Mouse (Mus musculus) mesoderm, embryonic 11.5 days (tissue): ENCODE results near the gene Rbm42.

ENCODE experiments used
- DNase-seq: peaks from one replicate; pipeline ENCODE4 v3.0.0-alpha.2; 2012; ENCODE audit warnings: low read depth, low spot score

Rbm42 gene

DNA sequence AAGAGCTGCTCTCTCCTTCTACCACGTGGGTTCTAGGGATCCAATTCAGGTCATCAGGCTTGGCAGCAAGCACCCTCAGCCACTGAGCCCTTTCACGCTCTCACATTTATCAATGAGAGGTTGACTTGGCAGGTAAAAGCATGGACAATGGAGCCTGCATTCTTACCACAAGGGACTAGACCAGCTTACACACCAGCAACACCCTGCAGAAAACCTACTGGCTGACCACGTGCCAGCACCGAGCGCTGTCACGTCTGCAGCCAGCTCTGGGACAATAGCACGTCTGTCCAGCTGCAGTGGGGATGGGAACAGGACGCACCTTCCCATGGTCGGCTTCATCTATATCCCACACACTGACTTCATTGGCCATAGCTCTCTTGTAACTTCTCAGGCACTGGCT is 31.5 kb downstream of the Rbm42 start:
- DNase-seq: no peak

DNA sequence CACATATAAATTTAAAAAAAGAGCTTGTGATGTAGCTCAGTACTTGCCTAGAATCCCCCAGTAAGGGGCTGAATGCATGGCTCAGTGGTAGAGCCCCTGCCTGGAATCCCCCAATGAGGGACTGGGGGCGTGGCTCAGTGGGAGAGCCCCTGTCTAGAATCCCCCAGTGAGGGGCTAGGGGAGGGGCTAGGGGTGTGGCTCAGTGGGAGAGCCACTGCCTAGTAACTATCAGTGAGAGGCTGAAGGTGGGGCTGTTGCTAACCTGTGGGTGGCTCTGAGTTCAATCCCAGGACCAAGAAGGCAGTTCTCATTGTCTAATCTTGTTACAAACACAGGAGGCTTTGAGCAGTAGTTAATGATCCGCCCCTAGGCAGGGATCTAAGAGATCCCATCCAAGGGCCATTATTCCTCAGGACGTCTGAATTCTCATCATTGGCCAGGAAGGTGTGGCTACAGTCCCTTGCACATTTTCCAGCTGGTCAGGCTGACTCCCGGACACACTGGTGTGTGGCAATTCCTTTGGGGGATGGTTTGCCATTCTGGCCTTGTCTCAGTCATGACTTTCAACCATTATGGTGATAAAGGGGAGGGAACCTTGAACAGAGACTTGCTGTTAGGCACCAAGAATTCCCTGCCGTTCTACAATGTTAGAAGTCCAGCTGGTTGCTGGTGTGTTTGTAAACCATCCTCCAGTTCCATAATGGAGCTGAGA is 34.9 kb downstream of the Rbm42 start:
- DNase-seq: no peak

DNA sequence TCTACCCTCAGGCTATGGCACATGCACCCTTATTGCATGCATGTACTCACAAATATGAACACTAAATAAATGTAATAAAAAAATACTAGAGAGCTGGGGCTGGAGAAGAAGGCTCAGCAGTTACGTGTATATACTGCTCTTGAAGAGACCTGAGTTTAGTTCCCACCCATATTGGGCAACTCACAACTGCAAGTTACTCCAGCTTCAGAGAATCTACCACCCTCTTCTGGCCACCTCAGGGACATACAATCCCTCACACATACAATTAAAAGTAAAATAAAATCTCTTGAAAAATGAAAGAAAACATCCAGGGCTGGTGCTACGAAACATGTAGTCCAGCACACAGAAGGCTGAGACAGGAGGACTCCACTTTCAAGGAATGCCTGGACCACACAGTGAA is 35.7 kb downstream of the Rbm42 start:
- DNase-seq: no peak

DNA sequence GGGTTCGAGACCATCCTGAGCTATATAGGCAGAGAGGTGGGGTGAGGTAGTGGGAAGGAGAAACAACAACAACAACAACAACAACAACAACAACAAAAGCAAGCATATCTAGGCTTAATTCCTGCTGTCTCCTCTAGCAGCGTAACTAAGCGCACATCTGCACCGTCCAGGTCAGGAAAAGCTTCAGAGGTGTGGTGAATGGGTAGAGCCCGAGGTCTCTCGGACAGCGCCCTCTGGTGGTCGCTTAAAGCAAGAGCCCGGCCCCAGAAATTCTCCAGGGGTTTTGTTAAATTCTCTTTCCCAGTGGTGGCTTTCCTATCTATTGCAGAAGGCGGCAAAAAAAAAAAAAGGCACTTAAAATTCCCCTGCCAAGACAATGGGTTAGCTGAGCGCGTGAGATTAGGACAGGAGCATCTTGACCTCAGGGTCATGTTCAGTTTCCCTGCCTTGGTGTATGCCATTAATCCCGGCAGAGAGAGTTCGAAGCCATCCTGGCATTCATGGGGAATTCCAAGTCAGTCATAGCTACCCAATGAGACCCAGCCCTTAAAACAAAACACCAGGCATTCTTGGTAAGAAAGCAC is 36.5 kb downstream of the Rbm42 start:
- peak; percentile 75 for DNase-seq

DNA sequence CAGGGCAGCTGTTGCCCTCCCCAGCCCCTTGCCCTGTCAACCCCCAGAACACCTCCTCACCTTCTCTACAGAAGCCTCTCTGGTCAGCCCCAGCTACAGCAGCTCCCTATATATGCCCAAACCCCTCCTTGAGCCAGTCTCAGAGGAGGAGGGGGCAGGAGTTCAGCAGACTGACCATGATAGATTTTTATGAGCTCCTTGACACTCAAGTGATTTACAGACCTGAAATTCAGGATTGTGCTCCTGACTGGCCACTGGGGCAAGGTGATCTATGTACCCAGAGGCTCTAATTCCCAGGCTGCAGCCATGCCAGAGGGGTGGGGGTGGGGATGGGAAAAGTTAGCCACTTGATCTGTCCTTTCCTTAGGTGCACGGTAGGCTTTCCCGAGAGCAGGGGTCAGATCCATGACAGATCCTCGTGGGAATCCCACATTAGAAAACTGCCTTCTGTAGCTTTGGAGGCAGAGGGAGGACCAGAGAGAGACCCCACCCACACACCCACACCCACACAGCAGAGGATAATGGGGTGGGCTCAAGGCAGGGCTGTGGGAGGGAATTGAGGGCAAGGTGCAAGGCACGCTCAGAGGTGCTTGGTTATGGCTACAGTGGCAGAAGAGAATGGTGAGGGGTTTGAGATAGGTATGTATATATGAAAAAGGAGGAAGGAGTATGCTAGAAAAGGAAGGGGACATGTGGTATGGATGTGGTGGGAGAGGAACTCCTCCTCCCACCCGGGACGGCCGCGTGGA is 37.3 kb downstream of the Rbm42 start, which contains the start of gene Upk1a:
TSS of gene Upk1a (minus strand) at position 194 of the 749 bp plus-strand sequence.
- DNase-seq: no peak

DNA sequence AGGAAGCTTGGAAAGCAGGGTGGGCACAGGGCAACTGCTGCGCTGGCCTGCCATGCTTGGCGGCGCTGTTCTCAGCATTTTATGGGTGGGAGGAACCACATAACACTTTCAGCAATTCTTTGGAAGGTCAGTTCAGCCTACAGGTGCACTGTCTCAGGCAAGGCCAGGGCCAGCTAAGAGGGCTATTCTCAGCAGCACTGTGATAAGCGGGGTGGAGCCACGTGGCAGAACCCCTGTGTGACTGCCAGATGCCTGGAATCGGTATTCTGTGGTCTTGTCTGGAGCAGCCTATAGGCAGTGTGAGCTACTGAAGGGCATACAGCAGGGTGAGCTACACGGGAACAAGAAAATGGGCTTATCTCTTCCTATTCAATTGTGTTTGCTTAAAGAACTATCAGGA is 40.1 kb downstream of the Rbm42 start:
- no peak for DNase-seq

DNA sequence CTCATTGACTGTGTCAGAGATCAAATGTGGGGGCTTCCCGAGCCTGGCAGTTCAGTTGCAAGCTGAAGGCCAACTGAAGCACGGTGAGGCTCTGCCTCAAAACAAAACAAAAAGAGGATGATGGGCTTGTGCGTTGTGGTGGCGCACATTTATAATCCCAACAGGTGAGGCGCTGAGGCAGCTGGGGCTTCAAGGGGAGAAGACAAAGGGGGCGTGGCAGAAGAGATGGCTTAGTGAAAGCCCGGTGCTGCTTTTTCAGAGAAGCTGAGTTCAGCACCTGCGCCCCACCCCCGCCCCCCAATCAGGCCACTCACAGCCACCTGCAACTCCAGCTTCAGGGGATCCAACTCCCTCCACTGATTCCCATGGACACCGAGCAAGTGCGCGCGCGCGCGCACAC is 41.6 kb downstream of the Rbm42 start:
- DNase-seq: no peak

DNA sequence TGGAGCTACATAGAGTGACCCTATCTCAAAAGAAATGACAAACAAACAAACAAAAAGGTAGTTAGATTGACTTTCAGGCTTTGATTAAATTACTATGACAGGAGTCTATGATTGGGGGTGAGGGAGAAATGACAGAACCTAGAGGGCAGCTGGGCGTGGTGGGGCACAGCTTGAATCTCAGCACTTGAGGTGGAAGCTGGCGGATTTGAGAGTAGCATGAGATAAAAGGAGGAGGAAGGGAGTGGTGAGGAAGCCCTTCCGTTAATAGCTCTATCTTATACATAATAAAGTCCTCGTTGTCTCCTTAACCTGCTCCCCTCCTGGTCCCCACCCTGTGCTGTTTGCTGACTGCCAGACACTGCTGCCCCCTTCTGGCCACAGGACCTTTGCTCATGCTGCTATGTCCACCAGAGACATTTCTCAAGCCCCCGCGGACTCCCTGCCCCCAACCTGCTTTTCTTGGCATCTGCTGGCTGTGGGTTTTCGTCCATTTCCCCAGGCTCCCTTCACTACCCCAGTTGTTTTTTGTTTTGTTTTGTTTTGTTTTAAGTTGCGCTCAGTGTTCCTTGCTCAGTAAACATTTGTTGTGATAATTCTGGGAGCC is 42.3 kb downstream of the Rbm42 start:
- DNase-seq: peak; percentile 60

DNA sequence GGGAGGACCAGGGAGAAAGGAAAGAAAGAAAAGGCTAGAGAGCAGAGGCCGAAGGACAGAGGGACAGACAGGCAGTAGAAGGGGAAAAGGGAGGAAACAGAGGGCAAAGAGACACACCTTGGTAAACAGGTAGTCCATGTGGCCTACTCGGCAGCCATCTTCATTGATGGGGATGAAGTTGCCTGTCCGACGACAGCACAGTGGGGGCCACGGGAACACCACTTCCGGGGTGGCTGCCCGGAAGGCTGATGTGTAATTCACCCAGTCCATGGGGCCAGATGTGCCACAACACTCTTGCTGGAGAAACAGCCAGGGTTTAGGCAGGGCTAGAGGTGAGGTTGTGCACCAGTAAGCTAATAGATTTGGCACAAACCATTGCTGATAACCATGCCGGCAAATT is 45.2 kb downstream of the Rbm42 start:
- no peak for DNase-seq

DNA sequence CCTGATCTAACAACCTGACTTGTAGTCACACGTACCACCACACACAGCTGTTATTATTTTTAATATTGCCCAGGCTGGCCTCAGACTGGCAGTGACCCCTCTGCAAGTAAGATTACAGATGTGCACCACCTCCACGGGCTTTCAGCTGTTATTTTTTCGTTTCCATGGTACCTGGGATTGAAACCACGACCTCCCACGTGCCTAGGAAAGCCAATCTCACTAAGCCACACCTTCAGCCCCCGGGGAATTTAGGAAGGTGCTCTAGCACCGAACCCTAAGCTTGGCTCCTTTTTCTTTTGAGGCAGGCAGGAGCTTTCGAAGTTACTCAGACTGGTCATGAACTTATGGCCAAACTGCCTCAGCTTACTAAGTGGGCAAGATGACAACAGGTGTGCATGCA is 45.7 kb downstream of the Rbm42 start:
- no peak for DNase-seq

DNA sequence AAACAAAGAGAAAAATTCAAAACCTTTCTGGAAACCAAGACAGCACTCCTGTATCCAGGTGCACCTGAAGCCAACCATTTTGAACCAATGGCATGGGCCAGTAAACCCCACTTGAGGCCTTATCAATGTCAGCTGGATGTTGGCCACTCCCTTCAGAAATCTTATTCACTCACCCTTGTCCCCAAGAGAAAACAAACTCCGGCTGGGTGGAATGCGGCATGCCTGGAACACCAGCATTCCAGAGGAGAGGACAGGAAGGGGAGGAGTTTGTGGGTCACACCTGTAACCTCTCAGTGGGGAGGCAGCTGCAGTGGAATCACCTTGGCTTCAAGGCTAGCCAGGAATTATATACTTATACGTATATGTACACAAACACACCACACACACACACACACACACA is 47.5 kb downstream of the Rbm42 start:
- DNase-seq: no peak

DNA sequence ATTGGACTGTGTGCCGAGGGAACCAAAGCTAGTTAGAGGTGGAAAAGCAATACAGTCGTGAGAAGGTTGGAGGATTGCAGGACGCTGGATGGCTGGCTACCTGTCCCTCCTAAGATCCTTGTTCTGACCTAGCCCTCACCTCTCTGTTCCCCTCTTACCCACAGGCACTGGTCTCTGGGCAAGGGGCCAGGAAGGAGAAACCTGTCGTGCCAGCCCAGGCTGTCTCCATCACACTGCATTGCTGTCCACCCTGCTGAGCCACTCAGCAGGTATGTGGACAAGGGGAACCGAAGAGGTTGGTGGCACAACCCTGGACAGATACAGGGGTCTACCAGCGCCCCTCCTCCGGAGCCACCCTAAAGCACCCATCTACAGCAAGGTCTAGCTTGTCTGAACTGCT is 49.5 kb downstream of the Rbm42 start:
- DNase-seq: no peak

DNA sequence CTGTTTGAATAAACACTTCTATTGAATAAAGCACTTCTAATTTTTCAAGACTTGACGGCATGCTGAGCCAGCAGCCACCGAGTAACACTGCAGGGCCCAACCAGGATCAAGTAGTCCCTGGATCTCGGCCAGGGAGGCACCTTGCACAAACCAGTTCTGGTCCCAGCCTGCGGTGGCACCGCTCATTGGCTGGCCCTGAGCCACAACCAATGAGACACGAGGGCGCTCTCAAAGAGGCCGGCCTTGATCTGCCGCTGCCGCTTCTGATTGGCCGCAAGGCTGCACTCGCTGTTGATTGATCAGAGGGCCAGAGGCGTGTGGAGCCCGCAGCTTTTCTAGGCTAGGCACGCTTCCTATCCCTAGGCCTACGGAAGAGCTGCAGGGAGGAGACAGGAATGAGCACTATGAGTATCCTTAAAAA is 50.2 kb downstream of the Rbm42 start:
- peak; percentile 88 for DNase-seq

DNA sequence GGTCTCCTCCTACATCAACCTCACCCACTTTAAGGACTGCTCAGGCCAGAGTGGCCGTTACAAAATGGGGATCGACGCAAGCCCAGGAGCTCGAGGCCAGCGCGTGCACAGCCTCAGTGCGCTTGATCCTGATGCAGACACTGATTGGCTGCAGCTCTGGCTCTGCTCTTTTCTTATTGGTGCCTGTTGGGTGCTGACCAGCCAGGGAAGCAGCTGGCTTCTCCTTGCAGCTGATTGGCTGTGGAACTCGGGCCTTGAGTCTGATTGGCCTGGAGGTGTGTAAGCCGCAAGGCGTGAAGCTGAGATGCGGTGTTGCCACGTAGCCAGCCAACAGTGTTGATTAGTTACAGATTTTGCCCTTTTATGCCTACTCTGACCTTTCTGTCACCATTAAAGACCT is 51.3 kb downstream of the Rbm42 start, which contains the start of gene Zbtb32:
TSS of gene Zbtb32 (minus strand) at position 124 of the 400 bp plus-strand sequence.
- DNase-seq: no peak

DNA sequence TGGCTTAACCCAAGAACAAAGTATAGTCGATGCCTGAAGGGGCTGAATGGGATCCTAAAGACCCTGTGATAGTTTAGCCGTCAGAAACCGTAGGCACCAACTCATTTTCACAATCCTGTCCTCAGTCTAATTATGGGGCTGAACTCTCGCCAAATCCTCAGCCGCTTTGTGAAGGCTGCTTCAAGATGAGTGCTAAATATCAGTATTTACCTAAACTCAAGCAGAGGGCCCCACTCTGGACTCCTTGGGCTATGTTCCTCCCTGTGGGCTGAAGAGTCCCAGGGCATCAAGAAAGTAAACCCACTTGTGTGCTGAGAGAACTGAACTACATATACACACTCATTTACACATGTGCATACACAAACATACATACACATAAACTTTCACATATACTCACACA is 53.3 kb downstream of the Rbm42 start:
- DNase-seq: no peak

DNA sequence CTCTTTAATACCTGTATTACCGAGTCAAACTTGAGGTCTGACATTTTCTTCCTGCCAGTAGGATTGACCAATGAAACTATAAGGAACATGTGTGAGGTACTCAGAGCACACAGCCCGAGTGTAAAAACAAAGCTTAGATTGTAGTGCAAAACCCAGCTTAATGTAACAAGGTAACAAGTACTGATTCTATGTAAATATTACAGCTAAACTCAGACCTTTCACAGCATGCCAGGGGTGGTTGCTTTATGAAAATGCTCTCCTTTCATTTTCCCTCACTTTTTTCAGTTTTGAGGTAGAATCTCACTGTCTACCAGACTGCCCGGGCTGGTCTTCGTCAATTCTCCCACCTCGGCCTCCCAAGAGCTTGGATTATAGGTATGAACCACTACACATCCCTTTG is 54.0 kb downstream of the Rbm42 start:
- DNase-seq: no peak

DNA sequence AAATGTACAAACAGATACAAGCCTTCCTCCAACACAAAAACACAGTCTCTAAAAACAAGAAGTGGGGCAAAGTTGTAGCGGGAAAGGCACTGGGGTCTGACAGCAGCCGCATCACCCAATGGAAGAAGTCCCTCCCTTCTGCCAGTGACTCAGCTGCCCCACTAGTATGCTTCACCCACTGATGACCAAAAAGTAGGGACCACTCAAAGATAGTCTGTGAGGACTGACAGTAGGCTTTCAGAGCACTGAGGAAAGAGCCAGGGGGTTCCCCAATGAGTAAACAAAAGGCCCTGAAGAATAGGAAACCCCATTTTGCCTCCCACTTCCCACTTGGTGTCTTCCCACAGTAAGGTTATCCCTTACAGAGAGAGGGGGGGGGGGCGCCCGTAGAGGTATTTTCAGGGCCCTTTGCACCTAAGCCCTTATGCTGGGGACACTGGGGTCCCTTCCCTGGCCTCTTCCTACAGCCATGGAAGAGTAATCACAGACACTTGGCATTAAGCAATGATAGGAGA is 55.5 kb downstream of the Rbm42 start:
- no peak for DNase-seq

DNA sequence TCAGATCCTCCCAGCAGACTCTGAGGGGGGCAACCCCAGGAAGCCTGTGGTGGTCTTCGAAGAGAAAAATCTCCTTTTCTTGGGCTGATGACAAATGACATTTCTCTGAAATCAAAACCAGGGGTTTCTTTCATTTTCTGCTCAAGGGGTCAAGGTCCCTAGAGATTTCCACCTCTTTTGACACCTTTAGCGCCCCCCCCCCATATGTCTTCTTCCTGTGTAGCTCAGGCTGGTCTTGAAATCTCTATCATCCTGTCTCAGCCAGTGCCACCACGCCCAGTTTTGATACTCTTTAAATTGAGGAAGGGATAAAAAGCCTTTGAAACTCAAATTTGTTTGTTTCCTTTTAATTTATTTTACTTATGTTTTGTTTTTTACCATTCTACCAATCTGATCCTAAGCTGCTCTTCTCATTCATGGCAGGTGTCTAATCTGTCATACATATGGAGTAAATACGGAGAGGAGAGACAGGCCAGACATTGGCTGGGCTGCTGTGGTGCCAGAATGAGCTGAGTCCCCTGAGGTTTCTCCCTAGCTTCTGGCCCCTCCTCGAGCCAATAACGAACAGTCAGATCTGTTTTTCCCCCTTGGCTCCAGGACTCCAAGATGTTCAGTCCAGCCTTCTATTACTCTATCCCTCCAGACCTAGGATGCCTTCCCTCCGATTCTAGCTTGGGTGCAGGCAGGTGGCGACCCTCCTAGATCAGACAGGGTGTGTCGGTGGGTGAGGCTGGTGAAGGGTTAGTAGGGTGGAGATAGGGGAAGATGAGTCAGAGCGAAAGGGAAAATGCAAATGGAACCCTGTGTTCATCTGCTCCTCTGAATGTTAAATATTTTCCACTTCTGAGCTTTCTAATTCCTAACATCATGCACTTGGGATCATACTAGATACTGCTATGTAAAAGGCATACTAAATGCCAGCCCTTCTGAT is 56.3 kb downstream of the Rbm42 start:
- DNase-seq: no peak

DNA sequence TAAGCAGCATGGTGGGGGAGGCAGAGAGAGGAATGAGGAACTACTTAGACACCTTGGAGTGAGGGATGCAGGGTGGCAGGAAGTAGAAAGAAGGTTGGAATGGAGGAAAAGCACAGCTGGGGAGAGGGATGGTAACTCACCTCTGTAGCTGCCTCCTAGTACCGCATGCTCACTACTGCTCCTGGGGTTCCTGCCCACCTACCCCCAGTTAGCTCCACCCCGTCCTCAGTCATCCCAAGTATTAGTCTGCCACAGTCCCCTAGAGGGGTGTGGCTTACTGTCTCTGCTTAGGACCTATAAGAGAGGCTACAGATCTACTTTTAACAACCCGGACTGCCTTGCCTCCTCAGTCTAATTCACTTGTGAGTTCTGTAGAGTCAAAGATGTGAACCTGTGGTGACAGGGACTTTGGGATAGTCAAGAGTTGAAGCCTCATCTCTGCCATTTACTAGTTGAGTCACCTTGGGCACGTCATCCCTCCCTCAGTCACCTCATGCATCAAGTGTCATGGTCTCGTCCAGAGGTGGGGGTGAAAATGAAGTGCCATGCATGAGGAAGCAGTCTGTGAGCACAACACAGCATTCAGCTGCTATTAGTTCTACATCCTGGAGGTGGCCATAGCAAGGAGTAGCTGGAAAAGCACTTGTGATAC is 57.2 kb downstream of the Rbm42 start:
- DNase-seq: no peak

DNA sequence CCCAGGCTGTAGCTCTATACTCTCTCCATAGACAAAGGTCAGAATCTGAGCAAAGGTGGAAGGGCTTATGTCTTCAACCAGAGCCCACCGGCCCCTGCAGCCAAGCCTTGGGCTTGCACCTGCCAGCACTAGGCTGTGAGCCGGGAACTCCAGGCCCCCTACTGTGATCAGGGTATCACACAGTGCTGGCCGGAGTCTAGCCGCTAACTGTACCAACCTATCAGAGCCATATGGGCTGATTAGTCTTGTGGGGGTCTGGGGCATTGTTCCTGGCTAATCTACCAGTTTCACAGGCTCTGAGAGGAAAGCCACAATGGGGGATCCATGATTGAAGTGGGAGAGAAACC is 58.5 kb downstream of the Rbm42 start:
- no peak for DNase-seq
